Mouse (Mus musculus): ENCODE results near the gene Gm826. TPM values are rescaled to one million over a fixed set of nuclear protein-coding genes. Genes with fewer than 3 reads are reported as not detected.

The Gm826 gene
- total RNA-seq, 2 experiments from 2014 or later: 8.1 to 9.4 TPM

DNA sequence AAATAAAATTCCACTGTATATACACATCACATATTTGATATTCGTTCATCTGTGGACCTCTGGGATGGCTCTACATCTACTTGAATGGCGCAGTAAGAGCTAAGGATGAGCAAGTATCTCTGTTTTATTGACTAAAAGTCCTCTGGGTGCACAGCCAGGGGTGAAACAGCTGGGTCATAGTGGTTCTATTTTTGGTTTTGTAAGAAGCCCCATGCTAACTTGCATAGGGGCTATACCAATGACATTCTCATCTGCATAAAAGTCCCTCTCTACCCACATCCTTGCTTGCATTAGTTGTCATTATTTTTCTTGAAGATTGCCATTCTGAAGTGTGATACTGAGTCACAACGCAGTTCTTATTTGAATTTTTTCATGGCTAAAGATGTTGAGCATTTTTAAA is 28.9 kb downstream of the Gm826 start:
- intact Hi-C loops (cut with DNase I): no loop called here
- DNase-seq (ENCODE audit: low spot score): no peak

DNA sequence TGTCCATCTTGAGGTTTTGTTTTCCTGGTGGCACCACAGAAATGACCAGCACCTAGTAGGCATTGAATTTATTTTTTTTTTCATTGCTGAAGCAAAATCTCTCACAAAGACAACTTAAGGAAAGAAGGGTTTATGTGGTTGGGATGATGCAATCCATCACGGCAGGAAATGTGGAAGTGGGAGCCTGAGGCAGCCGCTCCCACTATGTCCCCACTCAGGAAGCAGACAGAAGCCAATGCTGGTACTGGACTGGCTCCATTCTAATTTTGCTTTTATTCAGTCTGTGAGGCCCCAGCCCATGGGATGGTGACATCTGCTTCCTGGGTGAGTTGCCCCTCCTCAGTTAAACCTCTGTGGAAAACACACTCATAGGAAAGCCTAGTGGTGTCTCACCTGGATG is 30.0 kb downstream of the Gm826 start:
- DNase-seq (ENCODE audit: low spot score): no peak
- intact Hi-C loops (cut with DNase I): no loop called here

DNA sequence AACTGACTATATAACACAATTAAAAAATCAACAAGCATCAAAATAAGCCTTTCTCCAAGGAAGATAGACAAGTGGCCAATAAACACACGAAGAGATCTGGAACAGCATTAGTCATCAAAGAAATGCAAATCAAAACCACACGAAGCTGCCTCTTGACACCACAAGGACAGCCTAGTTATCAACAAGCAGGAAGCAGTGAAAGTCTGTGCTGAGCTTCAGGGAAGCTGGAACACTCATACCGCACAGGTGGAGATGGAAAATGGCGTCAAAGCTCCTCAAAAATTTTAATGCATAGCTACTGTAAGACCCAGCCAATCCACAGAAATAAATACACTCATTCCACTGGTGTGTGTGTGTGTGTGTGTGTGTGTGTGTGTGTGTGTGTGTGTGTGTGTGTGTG is 31.9 kb downstream of the Gm826 start:
- DNase-seq (ENCODE audit: low spot score): no peak
- intact Hi-C loops (cut with DNase I): no loop called here

DNA sequence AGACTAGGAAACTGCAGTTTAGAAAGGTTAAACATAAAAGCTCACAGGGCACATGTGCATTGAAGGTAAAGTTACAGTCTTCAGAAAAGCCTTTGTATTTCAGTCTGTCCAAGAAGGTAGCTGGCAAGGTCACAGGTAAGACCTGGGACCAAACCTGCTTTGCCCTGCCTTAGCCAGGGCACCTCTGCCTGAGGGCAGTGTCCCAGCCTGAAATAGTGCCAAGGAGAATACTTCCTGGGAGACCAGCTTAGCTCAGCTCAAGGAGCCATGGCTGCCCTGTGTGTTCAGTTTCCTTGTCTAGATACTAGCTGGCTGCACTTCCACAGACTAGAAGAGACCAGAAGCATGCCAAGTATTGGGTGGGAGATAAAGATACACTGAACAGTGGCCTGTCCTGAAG is 35.4 kb downstream of the Gm826 start:
- intact Hi-C loops (cut with DNase I): loop anchor here (5.0 kb wide), 1 partner anchor 36 kb away; no protein-coding TSS in a partner anchor

DNA sequence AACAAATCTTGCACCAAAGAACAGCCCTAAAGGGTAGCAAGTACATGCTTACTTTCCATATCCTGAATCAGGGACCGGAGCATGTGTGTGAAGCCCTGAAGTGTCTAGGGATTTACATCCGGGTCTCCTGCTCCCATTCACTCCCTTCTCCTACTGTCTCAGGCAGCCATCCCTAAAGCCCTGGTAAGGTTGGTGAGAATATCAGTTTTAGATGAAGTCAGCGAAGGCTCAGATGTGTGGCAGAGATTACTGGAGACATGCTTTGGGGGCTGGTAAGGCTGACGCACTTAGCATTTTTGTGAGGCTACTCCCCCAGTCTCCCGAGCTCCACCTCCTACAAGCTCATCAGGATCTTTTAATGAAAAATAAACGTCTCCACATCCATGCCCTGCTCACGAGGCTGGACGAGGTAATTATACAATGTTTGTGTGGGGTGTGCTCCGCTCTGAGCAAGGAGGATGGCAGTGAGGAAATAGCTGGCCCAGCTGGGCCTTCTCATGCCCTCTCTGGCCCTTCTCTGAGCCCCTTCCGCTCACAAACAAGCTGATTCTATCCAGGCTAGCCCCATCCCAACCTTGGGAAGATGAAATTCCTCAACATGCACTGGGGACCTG is 45.3 kb downstream of the Gm826 start:
- intact Hi-C loops (cut with DNase I): no loop called here
- DNase-seq (ENCODE audit: low spot score): no peak

More for the DNA sequence above, 35.4 kb downstream of the Gm826 start:
- DNase-seq (ENCODE audit: low spot score): no peak

DNA sequence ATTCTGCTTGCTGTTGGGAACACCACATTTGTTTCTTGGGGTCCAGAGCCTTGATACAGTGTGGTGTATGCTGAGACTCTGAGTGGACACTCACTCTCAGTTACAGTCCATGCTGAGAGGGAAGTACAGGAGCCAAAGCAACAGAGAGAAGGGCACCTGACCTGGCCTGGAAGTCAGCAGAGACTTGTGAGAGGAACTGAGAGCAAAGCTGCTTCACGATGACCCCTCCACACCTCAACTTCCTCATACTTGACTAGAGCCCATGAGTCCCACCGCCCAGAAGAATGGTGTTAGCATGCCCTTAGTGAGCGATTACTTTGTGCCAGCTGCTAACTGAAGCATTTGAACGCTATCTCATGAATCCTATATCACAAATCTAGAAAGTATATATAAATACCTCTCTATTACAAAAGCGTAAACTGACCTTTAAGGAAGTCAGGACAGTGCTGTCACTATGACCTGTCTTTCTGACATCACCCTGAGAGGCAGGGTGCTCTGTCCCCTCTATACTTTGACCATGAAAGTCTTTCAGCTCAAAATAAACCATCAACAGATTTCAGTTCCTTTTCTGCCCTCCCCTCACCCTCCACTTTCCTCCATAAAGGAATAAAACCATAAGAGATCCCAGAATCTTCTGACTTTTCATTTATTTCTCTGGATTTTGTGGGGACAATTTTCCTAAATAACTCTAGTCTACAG is 57.9 kb downstream of the Gm826 start:
- intact Hi-C loops (cut with DNase I): no loop called here
- no peak for DNase-seq (ENCODE audit: low spot score)

DNA sequence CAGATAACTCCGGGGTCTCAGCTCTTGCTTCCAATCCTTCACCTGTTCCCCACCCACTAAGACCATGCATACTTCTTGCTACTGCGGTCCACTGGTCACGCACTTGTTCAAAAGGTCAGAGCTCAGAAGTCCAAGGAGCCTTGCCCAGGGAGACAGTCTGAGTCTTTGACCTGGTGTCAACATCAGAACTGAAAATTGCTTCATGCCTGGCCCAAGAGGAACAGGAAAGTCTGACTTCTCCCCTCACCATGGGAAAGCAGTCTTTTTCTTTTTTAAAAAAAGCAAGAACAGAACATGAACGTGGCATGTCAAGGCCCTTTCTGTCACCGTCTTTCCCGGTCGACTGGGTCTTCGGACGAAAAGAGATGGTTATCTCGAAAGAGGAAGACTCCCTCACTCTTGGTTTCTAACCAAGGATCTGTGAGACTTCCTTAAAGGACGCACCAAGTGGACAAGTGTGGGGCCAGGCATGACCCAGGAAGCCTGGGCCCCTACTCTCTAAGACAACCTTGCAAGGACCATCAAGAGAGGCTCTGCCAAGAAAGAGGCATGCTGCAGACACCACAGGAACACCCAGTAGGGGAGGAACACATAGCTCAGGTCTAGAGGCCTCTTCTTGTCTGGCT is 66.0 kb downstream of the Gm826 start:
- DNase-seq (ENCODE audit: low spot score): no peak
- intact Hi-C loops (cut with DNase I): no loop called here

DNA sequence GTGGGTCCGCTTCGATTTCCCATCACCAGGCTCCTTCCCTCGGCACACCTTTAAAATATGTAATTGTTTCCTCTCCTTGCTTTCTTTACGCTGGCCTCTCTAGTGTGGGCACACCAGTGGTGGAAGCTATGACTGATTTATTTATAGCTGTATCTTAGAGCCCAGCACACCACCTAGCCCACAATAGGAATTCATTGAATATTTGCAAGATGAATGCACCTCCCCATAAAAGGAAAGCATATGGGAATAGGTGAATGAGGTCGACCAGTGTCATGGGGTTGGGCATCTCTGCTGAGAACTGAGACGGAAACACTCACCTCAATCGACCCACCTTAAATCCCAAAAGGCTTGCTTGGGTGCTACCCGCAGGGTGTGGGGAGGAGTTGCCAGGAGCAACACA is 70.1 kb downstream of the Gm826 start:
- intact Hi-C loops (cut with DNase I): loop anchor here (5.0 kb wide), 1 partner anchor 33 kb away; no protein-coding TSS in a partner anchor
- no peak for DNase-seq (ENCODE audit: low spot score)

DNA sequence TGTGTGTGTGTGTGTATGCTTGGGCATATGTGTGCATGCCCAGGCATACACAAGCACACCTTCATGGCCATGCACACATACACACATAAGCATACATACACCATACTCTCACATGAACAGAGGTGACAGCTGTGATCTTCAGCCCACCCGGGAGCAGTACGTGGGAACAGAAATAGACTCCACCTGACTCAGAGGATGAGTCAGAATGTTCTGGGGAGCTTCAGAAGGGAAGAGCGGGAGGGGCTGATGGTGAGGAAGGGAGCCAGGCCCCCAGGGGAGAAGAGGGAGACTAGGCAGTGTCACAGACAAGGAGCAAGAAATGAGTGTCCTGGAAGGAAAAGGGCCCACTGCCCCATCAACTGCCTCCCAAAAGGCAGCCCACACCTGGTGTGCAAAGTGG is 72.4 kb downstream of the Gm826 start:
- no peak for DNase-seq (ENCODE audit: low spot score)
- intact Hi-C loops (cut with DNase I): loop anchor here (5.0 kb wide), 1 partner anchor 36 kb away; no protein-coding TSS in a partner anchor

Other genes starting within 250 kb of the Gm826 start
- gene Mafb, start 32.9 kb upstream of the Gm826 start, total RNA-seq (2021): 10 to 100 TPM; 11.2 to 13.1 TPM

Data from heart, postnatal 25 days (tissue).